Mouse (Mus musculus): ENCODE data around the gene S100a2. TPM values are rescaled to one million over a fixed set of nuclear protein-coding genes. Genes with fewer than 3 reads are reported as not detected.

S100a2 gene
- polyA plus RNA-seq, 1 experiment: not detected

GRCm38 (mm10) chr3:90617586-90617985, 27.5 kb downstream of the S100a2 start:
- TF ChIP-seq GATA1 (IDR thresholded peaks at IDR 0.05; ENCODE audit: low read length) (no peak), TAL1 (IDR thresholded peaks at IDR 0.05; ENCODE audit: low read length) (no peak)
- H3K36me3 ChIP-seq (ENCODE audit: control insufficient read depth): no peaks in the 10 kb centered on the region
- H3K4me1 ChIP-seq (ENCODE audit: control insufficient read depth): peaks cover 7% of the 10 kb centered on the region
- H3K9me3 ChIP-seq (ENCODE audit: control insufficient read depth, low read length): no peaks in the 10 kb centered on the region
- H3K4me3 ChIP-seq (replicated peaks): no peak overlapping the region
- H3K27me3 ChIP-seq (ENCODE audit: control insufficient read depth): peaks cover 8% of the 10 kb centered on the region

GRCm38 (mm10) chr3:90621552-90621951, 31.5 kb downstream of the S100a2 start:
- TF ChIP-seq TAL1 (IDR thresholded peaks at IDR 0.05; ENCODE audit: low read length): no peak
- TF ChIP-seq GATA1 (IDR thresholded peaks at IDR 0.05; ENCODE audit: low read length): no peak
- Histone ChIP-seq H3K27me3 (ENCODE audit: control insufficient read depth) (no peaks in the 10 kb centered on the region), H3K36me3 (ENCODE audit: control insufficient read depth) (no peaks in the 10 kb centered on the region), H3K4me3 (replicated peaks) (no peak overlapping the region), H3K4me1 (ENCODE audit: control insufficient read depth) (no peaks in the 10 kb centered on the region), H3K9me3 (ENCODE audit: control insufficient read depth, low read length) (no peaks in the 10 kb centered on the region)

GRCm38 (mm10) chr3:90623435-90624071, 33.5 kb downstream of the S100a2 start:
- Histone ChIP-seq H3K27me3 (ENCODE audit: control insufficient read depth) (no peaks in the 10 kb centered on the region), H3K36me3 (ENCODE audit: control insufficient read depth) (no peaks in the 10 kb centered on the region), H3K4me1 (ENCODE audit: control insufficient read depth) (no peaks in the 10 kb centered on the region), H3K4me3 (replicated peaks) (no peak overlapping the region), H3K9me3 (ENCODE audit: control insufficient read depth, low read length) (no peaks in the 10 kb centered on the region)
- TF ChIP-seq TAL1 (IDR thresholded peaks at IDR 0.05; ENCODE audit: low read length): no peak
- TF ChIP-seq GATA1 (IDR thresholded peaks at IDR 0.05; ENCODE audit: low read length): no peak

GRCm38 (mm10) chr3:90625496-90625895, 35.4 kb downstream of the S100a2 start:
- TF ChIP-seq GATA1 (IDR thresholded peaks at IDR 0.05; ENCODE audit: low read length) (no peak), TAL1 (IDR thresholded peaks at IDR 0.05; ENCODE audit: low read length) (no peak)
- H3K4me1 ChIP-seq (ENCODE audit: control insufficient read depth): no peaks in the 10 kb centered on the region
- no peaks in the 10 kb centered on the region for H3K27me3 ChIP-seq (ENCODE audit: control insufficient read depth)
- no peak overlapping the region for H3K4me3 ChIP-seq (replicated peaks)
- no peaks in the 10 kb centered on the region for H3K9me3 ChIP-seq (ENCODE audit: control insufficient read depth, low read length)
- no peaks in the 10 kb centered on the region for H3K36me3 ChIP-seq (ENCODE audit: control insufficient read depth)

- no peaks in the 10 kb centered on the region for H3K36me3 ChIP-seq (ENCODE audit: control insufficient read depth)
- no peaks in the 10 kb centered on the region for H3K4me1 ChIP-seq (ENCODE audit: control insufficient read depth)
- no peak overlapping the region for H3K4me3 ChIP-seq (replicated peaks)
- H3K27me3 ChIP-seq (ENCODE audit: control insufficient read depth): no peaks in the 10 kb centered on the region
- H3K9me3 ChIP-seq (ENCODE audit: control insufficient read depth, low read length): no peaks in the 10 kb centered on the region
- TF ChIP-seq GATA1 (IDR thresholded peaks at IDR 0.05; ENCODE audit: low read length) (no peak), TAL1 (IDR thresholded peaks at IDR 0.05; ENCODE audit: low read length) (no peak)
Observed at GRCm38 (mm10) chr3:90626266-90627021, 36.4 kb downstream of the S100a2 start.

GRCm38 (mm10) chr3:90627366-90627765, 37.3 kb downstream of the S100a2 start:
- Histone ChIP-seq H3K4me3 (replicated peaks) (no peak overlapping the region), H3K27me3 (ENCODE audit: control insufficient read depth) (no peaks in the 10 kb centered on the region), H3K36me3 (ENCODE audit: control insufficient read depth) (no peaks in the 10 kb centered on the region), H3K4me1 (ENCODE audit: control insufficient read depth) (no peaks in the 10 kb centered on the region), H3K9me3 (ENCODE audit: control insufficient read depth, low read length) (no peaks in the 10 kb centered on the region)
- TF ChIP-seq GATA1 (IDR thresholded peaks at IDR 0.05; ENCODE audit: low read length): no peak
- no peak for TF ChIP-seq TAL1 (IDR thresholded peaks at IDR 0.05; ENCODE audit: low read length)

GRCm38 (mm10) chr3:90627807-90628206, 37.8 kb downstream of the S100a2 start:
- Histone ChIP-seq H3K4me1 (ENCODE audit: control insufficient read depth) (no peaks in the 10 kb centered on the region), H3K4me3 (replicated peaks) (no peak overlapping the region), H3K27me3 (ENCODE audit: control insufficient read depth) (no peaks in the 10 kb centered on the region), H3K9me3 (ENCODE audit: control insufficient read depth, low read length) (no peaks in the 10 kb centered on the region), H3K36me3 (ENCODE audit: control insufficient read depth) (no peaks in the 10 kb centered on the region)
- TF ChIP-seq GATA1 (IDR thresholded peaks at IDR 0.05; ENCODE audit: low read length): no peak

- Histone ChIP-seq H3K4me3 (replicated peaks) (no peak overlapping the region), H3K36me3 (ENCODE audit: control insufficient read depth) (no peaks in the 10 kb centered on the region), H3K27me3 (ENCODE audit: control insufficient read depth) (no peaks in the 10 kb centered on the region), H3K4me1 (ENCODE audit: control insufficient read depth) (no peaks in the 10 kb centered on the region), H3K9me3 (ENCODE audit: control insufficient read depth, low read length) (no peaks in the 10 kb centered on the region)
- TF ChIP-seq TAL1 (IDR thresholded peaks at IDR 0.05; ENCODE audit: low read length) (no peak), GATA1 (IDR thresholded peaks at IDR 0.05; ENCODE audit: low read length) (no peak)
Observed at GRCm38 (mm10) chr3:90629298-90629697, 39.3 kb downstream of the S100a2 start.

GRCm38 (mm10) chr3:90631984-90632383, 41.9 kb downstream of the S100a2 start:
- no peaks in the 10 kb centered on the region for H3K9me3 ChIP-seq (ENCODE audit: control insufficient read depth, low read length)
- no peaks in the 10 kb centered on the region for H3K36me3 ChIP-seq (ENCODE audit: control insufficient read depth)
- no peaks in the 10 kb centered on the region for H3K4me1 ChIP-seq (ENCODE audit: control insufficient read depth)
- TF ChIP-seq GATA1 (IDR thresholded peaks at IDR 0.05; ENCODE audit: low read length) (no peak), TAL1 (IDR thresholded peaks at IDR 0.05; ENCODE audit: low read length) (no peak)
- no peak overlapping the region for H3K4me3 ChIP-seq (replicated peaks)
- no peaks in the 10 kb centered on the region for H3K27me3 ChIP-seq (ENCODE audit: control insufficient read depth)
